Mouse (Mus musculus): ENCODE data around the gene Tmem51. TPM values are rescaled to one million over a fixed set of nuclear protein-coding genes. Genes with fewer than 3 reads are reported as not detected.
"Not testable (repeated sequence)": the region's sequence is repeated elsewhere in the genome, so short reads cannot be mapped to it uniquely, and the experiment has no call there.

Tmem51 gene
- polyA plus RNA-seq, 1 experiment from 2014 or later, result 79.0 TPM

DNA sequence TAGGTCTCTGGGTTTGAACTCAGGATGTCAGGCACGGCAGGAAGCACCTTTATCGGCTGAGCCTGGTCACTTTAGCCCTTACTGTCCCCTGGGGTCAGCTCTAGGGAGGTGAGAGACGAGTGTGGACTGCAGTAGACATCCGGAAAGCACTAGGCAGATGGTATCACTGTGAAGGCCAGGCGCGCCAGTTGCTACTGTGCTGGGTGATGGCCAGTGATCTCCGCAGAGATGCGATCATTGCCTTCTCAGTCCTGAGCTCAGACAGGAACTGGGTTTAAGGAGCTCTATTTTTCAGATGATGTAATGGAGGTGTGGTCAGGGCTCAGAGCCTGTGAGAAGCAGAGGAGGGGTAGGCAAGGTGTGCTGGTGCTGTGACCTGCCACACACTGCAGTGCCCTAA is 28.5 kb downstream of the Tmem51 start:
- peaks cover 10% of the 10 kb centered on the region; the same call in 1 of the 2 replicates for H3K4me1 ChIP-seq (replicated peaks; ENCODE audit: control insufficient read depth, insufficient read depth)
- no peak overlapping the region for H3K4me3 ChIP-seq (ENCODE audit: low read depth, low read length)
- no peak for TF ChIP-seq EP300 (optimal IDR thresholded peaks at IDR 0.05)
- TF ChIP-seq CTCF (IDR thresholded peaks at IDR 0.05; ENCODE audit: low read depth), result no peak
- ATAC-seq (ENCODE audit: low FRiP score, low TSS enrichment), result peak; percentile 38
- H3K9ac ChIP-seq (ENCODE audit: low read length), result no peak overlapping the region
- peak overlapping the region; percentile 56; the same call in 1 of the 2 replicates for H3K27ac ChIP-seq (replicated peaks)
- H3K27me3 ChIP-seq (ENCODE audit: control insufficient read depth, insufficient read depth, low read length), result no peaks in the 10 kb centered on the region
- DNase-seq (ENCODE audit: low spot score), result no peak
- whole genome bisulfite sequencing, result 75% methylated on average over 8 of the region's 8 CpGs
- no peak overlapping the region for H3K4me2 ChIP-seq (replicated peaks; ENCODE audit: low read depth)
- H3K9me3 ChIP-seq (ENCODE audit: control insufficient read depth, low read length), result no peaks in the 10 kb centered on the region
- no peaks in the 10 kb centered on the region; the same call in 1 of the 2 replicates for H3K36me3 ChIP-seq (ENCODE audit: control insufficient read depth, insufficient read depth, low read length)

DNA sequence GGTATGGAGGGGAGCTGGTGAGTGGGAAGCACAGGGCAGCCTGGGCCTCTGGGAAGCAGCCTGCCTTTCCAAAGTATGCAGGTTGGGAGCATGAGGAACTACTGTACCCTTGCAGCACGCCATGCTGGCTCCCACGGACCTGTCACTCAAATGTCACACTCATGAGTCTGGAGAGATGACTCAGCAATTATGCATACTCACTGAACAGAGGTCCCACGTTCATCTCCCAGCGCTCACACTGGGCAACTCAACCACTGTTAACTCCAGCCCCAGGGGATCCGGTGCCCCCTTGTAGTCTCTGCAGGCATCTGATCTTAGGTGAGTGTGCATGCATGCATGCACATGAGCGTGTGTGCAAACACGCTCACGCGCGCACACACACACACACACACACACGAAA is 29.5 kb downstream of the Tmem51 start:
- TF ChIP-seq EP300 (optimal IDR thresholded peaks at IDR 0.05) (no peak), CTCF (IDR thresholded peaks at IDR 0.05; ENCODE audit: low read depth) (no peak)
- Histone ChIP-seq H3K36me3 (ENCODE audit: control insufficient read depth, insufficient read depth, low read length) (no peaks in the 10 kb centered on the region), H3K4me3 (ENCODE audit: low read depth, low read length) (no peak overlapping the region), H3K9ac (ENCODE audit: low read length) (no peak overlapping the region), H3K9me3 (ENCODE audit: control insufficient read depth, low read length) (no peaks in the 10 kb centered on the region), H3K4me2 (replicated peaks; ENCODE audit: low read depth) (no peak overlapping the region), H3K27ac (replicated peaks) (peak overlapping the region; percentile 83; the same call in 1 of the 2 replicates), H3K27me3 (ENCODE audit: control insufficient read depth, insufficient read depth, low read length) (no peaks in the 10 kb centered on the region), H3K4me1 (replicated peaks; ENCODE audit: control insufficient read depth, insufficient read depth) (peaks cover 10% of the 10 kb centered on the region; the same call in 1 of the 2 replicates)
- no peak for DNase-seq (ENCODE audit: low spot score)
- no peak for ATAC-seq (ENCODE audit: low FRiP score, low TSS enrichment)
- WGBS, result 78% methylated on average over 11 of the region's 11 CpGs

DNA sequence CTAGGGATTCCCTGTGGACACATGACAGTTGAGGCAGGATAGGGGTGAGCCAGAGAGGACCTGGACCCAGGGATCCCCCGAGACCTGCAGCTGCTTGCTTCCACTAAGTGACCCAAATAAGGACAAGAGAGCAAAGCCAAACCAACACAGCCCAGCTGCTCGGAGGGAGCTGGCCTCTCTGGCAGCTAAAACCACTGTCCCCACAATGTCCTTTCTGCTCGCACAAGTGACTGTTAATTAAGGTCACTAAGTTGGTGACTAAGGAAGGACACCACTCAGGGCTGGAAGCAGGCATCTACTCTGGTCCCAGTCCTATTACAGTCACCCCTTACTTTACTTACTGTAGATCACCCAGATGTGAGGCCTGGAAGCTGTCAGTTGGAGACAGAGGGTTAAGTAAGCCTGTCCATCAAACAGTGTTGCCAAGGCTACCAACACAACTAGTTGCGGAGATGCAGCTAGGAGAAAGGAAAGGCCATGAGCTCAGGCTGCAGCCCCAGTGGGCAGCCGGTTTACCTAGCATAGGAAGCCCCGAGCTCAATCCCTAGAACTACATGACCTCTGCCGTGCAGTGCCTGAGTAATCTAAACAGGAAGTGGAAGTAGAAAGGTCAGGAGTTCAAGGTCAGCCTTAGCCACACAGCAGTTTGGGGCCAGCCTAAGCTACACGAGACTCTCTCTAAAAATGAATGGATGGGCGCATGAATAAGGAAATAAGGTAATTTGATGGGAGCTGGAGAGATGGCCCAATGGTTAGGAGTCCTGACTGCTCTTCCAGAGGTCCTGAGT is 30.2 kb downstream of the Tmem51 start:
- Histone ChIP-seq H3K9me3 (ENCODE audit: control insufficient read depth, low read length) (no peaks in the 10 kb centered on the region), H3K4me2 (replicated peaks; ENCODE audit: low read depth) (no peak overlapping the region), H3K4me3 (ENCODE audit: low read depth, low read length) (no peak overlapping the region), H3K9ac (ENCODE audit: low read length) (no peak overlapping the region), H3K27me3 (ENCODE audit: control insufficient read depth, insufficient read depth, low read length) (no peaks in the 10 kb centered on the region), H3K27ac (replicated peaks) (peak overlapping the region; percentile 83), H3K4me1 (replicated peaks; ENCODE audit: control insufficient read depth, insufficient read depth) (peaks cover 10% of the 10 kb centered on the region; the same call in 1 of the 2 replicates), H3K36me3 (ENCODE audit: control insufficient read depth, insufficient read depth, low read length) (no peaks in the 10 kb centered on the region)
- WGBS, result 43% methylated on average over 9 of the region's 9 CpGs
- TF ChIP-seq EP300 (optimal IDR thresholded peaks at IDR 0.05), result no peak
- TF ChIP-seq CTCF (IDR thresholded peaks at IDR 0.05; ENCODE audit: low read depth), result no peak
- no peak for DNase-seq (ENCODE audit: low spot score)
- peak; percentile 1; the same call in 1 of the 2 replicates for ATAC-seq (ENCODE audit: low FRiP score, low TSS enrichment)

DNA sequence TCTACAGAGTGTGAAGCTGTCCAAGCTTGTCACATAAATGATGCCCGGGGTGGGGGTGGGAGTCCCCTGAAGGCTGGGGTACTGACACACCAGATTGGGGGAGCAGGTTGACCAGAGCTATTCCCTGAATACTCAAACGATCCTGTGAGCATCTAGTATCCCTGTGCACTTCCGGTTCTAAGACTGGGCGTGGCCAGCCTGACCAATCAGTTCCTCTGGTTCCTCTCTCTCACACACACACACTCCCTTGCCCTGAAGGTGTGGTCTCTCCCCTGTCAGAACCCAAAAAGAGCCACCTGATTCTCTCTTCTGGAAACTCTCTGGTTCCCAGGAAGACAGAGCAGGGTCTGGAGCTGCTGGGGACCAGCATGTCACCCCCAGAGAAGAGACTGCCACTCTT is 30.8 kb downstream of the Tmem51 start:
- TF ChIP-seq EP300 (optimal IDR thresholded peaks at IDR 0.05) (no peak), CTCF (IDR thresholded peaks at IDR 0.05; ENCODE audit: low read depth) (no peak)
- 49% methylated on average over 4 of the region's 4 CpGs for WGBS
- Histone ChIP-seq H3K36me3 (ENCODE audit: control insufficient read depth, insufficient read depth, low read length) (no peaks in the 10 kb centered on the region), H3K27me3 (ENCODE audit: control insufficient read depth, insufficient read depth, low read length) (no peaks in the 10 kb centered on the region), H3K4me2 (replicated peaks; ENCODE audit: low read depth) (no peak overlapping the region), H3K4me1 (replicated peaks; ENCODE audit: control insufficient read depth, insufficient read depth) (peaks cover 10% of the 10 kb centered on the region; the same call in 1 of the 2 replicates), H3K27ac (replicated peaks) (peak overlapping the region; percentile 83), H3K9ac (ENCODE audit: low read length) (no peak overlapping the region), H3K4me3 (ENCODE audit: low read depth, low read length) (no peak overlapping the region), H3K9me3 (ENCODE audit: control insufficient read depth, low read length) (no peaks in the 10 kb centered on the region)
- ATAC-seq (ENCODE audit: low FRiP score, low TSS enrichment) (peak; percentile 34), DNase-seq (ENCODE audit: low spot score) (peak; percentile 71)

DNA sequence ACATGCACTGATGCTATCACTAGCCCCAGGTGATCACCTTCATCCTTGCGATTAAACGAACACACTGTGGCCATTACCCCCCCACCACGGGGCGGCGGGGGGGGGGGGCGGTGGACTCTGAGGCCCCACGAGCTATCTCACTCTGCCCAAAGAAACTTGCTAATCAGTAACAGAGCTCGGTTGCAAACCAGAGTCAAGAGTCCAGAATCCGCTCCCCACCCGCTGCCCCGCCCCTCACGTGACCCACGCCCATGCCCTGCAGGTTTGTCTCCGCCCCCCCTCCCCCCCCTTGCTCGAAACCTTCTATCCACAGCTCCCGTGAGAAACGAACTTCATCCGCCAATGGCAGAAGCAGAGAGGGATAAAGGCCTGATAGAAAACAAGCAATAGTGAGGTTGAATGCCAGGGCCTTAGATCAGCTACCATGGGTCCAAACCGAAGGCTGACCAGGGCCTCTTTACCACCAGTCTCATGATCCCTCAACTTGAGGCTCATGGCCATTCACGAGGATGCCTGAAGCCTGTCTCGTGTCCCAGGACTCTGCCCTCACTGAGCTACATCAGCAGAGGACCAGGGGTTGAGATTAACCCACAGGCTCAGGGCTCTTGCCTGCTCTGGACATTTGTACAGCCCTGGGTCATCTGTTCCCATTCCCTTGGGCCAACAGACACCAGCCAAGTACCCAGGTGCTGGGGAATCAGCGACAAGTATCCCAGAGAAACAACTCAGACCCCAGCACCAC is 31.5 kb downstream of the Tmem51 start:
- DNase-seq (ENCODE audit: low spot score), result peak; percentile 96
- WGBS, result 47% methylated on average over 22 of the region's 22 CpGs

DNA sequence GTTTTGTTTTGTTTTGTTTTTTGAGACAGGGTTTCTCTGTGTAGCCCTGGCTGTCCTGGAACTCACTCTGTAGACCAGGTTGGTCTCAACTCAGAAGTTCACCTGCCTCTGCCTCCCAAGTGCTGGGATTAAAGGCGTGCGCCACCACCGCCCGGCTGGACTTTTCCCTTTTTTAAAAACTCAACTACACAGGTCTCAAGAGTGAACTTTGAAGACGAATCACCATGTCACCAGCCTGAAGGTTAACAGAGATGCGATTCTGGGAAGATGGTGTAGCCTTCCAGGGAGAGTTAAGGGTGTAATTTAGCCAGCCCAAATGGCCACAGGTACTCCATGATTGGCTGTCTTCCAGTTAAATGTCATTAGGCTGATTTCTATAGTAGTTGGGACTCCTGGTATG is 32.2 kb downstream of the Tmem51 start:
- H3K9ac ChIP-seq (ENCODE audit: low read length); H3K27me3 ChIP-seq (ENCODE audit: control insufficient read depth, insufficient read depth, low read length); H3K27ac ChIP-seq (replicated peaks); H3K4me1 ChIP-seq (replicated peaks; ENCODE audit: control insufficient read depth, insufficient read depth); DNase-seq (ENCODE audit: low spot score); H3K36me3 ChIP-seq (ENCODE audit: control insufficient read depth, insufficient read depth, low read length); H3K4me3 ChIP-seq (ENCODE audit: low read depth, low read length); H3K9me3 ChIP-seq (ENCODE audit: control insufficient read depth, low read length); ATAC-seq (ENCODE audit: low FRiP score, low TSS enrichment): not testable (repeated sequence)
- 75% methylated on average over 6 of the region's 6 CpGs for WGBS
- H3K4me2 ChIP-seq (replicated peaks; ENCODE audit: low read depth), result 0 out of 2 replicates have a peak overlapping the region, but pooled peaks have one; percentile 11

More for the DNA sequence above, 31.5 kb downstream of the Tmem51 start:
- 0 out of 2 replicates have a peak overlapping the region, but pooled peaks have one; percentile 11 for H3K4me2 ChIP-seq (replicated peaks; ENCODE audit: low read depth)
- H3K4me1 ChIP-seq (replicated peaks; ENCODE audit: control insufficient read depth, insufficient read depth), result peaks cover 7% of the 10 kb centered on the region; the same call in 1 of the 2 replicates
- H3K36me3 ChIP-seq (ENCODE audit: control insufficient read depth, insufficient read depth, low read length), result no peaks in the 10 kb centered on the region
- no peaks in the 10 kb centered on the region for H3K9me3 ChIP-seq (ENCODE audit: control insufficient read depth, low read length)
- TF ChIP-seq CTCF (IDR thresholded peaks at IDR 0.05; ENCODE audit: low read depth) (no peak), EP300 (optimal IDR thresholded peaks at IDR 0.05) (no peak)
- ATAC-seq (ENCODE audit: low FRiP score, low TSS enrichment), result peak; percentile 66
- H3K27ac ChIP-seq (replicated peaks), result peak overlapping the region; percentile 83
- no peak overlapping the region for H3K9ac ChIP-seq (ENCODE audit: low read length)
- no peaks in the 10 kb centered on the region for H3K27me3 ChIP-seq (ENCODE audit: control insufficient read depth, insufficient read depth, low read length)
- no peak overlapping the region for H3K4me3 ChIP-seq (ENCODE audit: low read depth, low read length)

All from stomach, postnatal 0 days (tissue).